Mouse (Mus musculus): ENCODE data around the gene Bub3.

- TF ChIP-seq CTCF (IDR thresholded peaks at IDR 0.05; ENCODE audit: extremely low read depth, insufficient read depth, insufficient read length, insufficient replicate concordance) (no peak), POLR2A (IDR thresholded peaks at IDR 0.05; ENCODE audit: low read depth, low read length) (no peak)
Measured at GRCm38 (mm10) chr7:131551471-131551870, 8.6 kb upstream of the Bub3 start.
